Mouse (Mus musculus) midbrain, embryonic 10.5 days (tissue): ENCODE results near the gene Chchd1. TPM values are rescaled to one million over a fixed set of nuclear protein-coding genes. Genes with fewer than 3 reads are reported as not detected.
"Not testable (repeated sequence)": the region's sequence is repeated elsewhere in the genome, so short reads cannot be mapped to it uniquely, and the experiment has no call there.

Experiments
- DNase-seq: peaks from one replicate; pipeline ENCODE4 v3.0.0-alpha.2; 2017; ENCODE audit warnings: low spot score
- H3K27ac ChIP-seq: fragments of 300-500 bp; sonication (generic); replicated peaks from 2 replicates; pipeline ENCODE4 v1.5.1; 2016; ENCODE audit warnings: mild to moderate bottlenecking
- H3K27me3 ChIP-seq: fragments of 300-500 bp; sonication (generic); 2 replicates; pipeline ENCODE4 v1.6.1; 2016; ENCODE audit warnings: low read depth, mild to moderate bottlenecking; ENCODE audit not compliant: poor library complexity, severe bottlenecking
- H3K36me3 ChIP-seq: fragments of 300-500 bp; sonication (generic); 2 replicates; pipeline ENCODE4 v1.6.1; 2016; ENCODE audit warnings: mild to moderate bottlenecking, moderate library complexity
- H3K4me1 ChIP-seq: fragments of 300-500 bp; sonication (generic); 2 replicates; pipeline ENCODE4 v1.6.1; 2016
- H3K4me3 ChIP-seq: fragments of 300-500 bp; sonication (generic); 2 replicates; pipeline ENCODE4 v1.5.1; 2016; ENCODE audit warnings: mild to moderate bottlenecking, moderate library complexity
- H3K9me3 ChIP-seq: fragments of 300-500 bp; sonication (generic); replicated peaks from 2 replicates; pipeline ENCODE4 v1.6.1; 2016; ENCODE audit warnings: mild to moderate bottlenecking
- WGBS: fragments of 180-500 bp; shearing (Covaris S2); methylation state at CpG from one replicate; pipeline ENCODE4 v1.1.7; 2016; 5-methylcytosine and 5-hydroxymethylcytosine counted together
- polyA plus RNA-seq: library from polyadenylated mRNA; unstranded; fragments of >200 nt; fragmentation: Nextera tagmentation; extraction: Ambion mirVana; gene quantifications from 2 replicates; pipeline ENCODE4 v1.2.1, GENCODE M21; 2016

Chchd1 gene
- polyA plus RNA-seq, 1 experiment from 2014 or later, result 277 TPM

GRCm38 (mm10) chr14:20694185-20694883, 8.5 kb upstream of the Chchd1 start:
- no peaks in the 10 kb centered on the region for H3K9me3 ChIP-seq
- peak overlapping the region; percentile 93 for H3K27ac ChIP-seq
- peak overlapping the region; percentile 73 for H3K4me3 ChIP-seq
- H3K4me1 ChIP-seq, result peaks cover 38% of the 10 kb centered on the region
- H3K27me3 ChIP-seq, result no peaks in the 10 kb centered on the region
- 50% methylated on average over 13 of the region's 13 CpGs for WGBS
- peaks cover 70% of the 10 kb centered on the region for H3K36me3 ChIP-seq
- no peak for DNase-seq

- under 1% methylated on average over 111 of the region's 111 CpGs for WGBS
- H3K9me3 ChIP-seq, result no peaks in the 10 kb centered on the region
- H3K4me1 ChIP-seq, result peaks cover 42% of the 10 kb centered on the region
- no peaks in the 10 kb centered on the region for H3K27me3 ChIP-seq
- peaks cover 67% of the 10 kb centered on the region for H3K36me3 ChIP-seq
- H3K27ac ChIP-seq, result peak within 1 kb of the TSS; percentile 93
- peak within 1 kb of the TSS; percentile 73 for H3K4me3 ChIP-seq
- DNase-seq, result peak; percentile 88
Measured at GRCm38 (mm10) chr14:20694884-20695760, 7.7 kb upstream of the Chchd1 start, which contains the start of gene Fut11. Fut11 (plus strand) TSS chr14:20694968.

GRCm38 (mm10) chr14:20695761-20696520, 6.9 kb upstream of the Chchd1 start:
- no peak for DNase-seq
- H3K27me3 ChIP-seq, result no peaks in the 10 kb centered on the region
- no peaks in the 10 kb centered on the region for H3K9me3 ChIP-seq
- H3K27ac ChIP-seq, result peak overlapping the region; percentile 93
- peaks cover 65% of the 10 kb centered on the region for H3K36me3 ChIP-seq
- 17% methylated on average over 27 of the region's 27 CpGs for WGBS
- H3K4me3 ChIP-seq, result peak overlapping the region; percentile 73
- peaks cover 48% of the 10 kb centered on the region for H3K4me1 ChIP-seq

GRCm38 (mm10) chr14:20696986-20697385, 5.8 kb upstream of the Chchd1 start:
- H3K4me3 ChIP-seq, result peak overlapping the region; percentile 73
- H3K9me3 ChIP-seq, result no peaks in the 10 kb centered on the region
- WGBS, result 32% methylated on average over 1 of the region's 1 CpGs
- peaks cover 57% of the 10 kb centered on the region for H3K4me1 ChIP-seq
- H3K36me3 ChIP-seq, result peaks cover 54% of the 10 kb centered on the region
- DNase-seq, result peak; percentile 25
- no peaks in the 10 kb centered on the region for H3K27me3 ChIP-seq
- H3K27ac ChIP-seq, result no peak overlapping the region

GRCm38 (mm10) chr14:20698515-20698914, 4.3 kb upstream of the Chchd1 start:
- Histone ChIP-seq H3K4me3 (no peak overlapping the region), H3K4me1 (peaks cover 62% of the 10 kb centered on the region), H3K27me3 (no peaks in the 10 kb centered on the region), H3K9me3 (no peaks in the 10 kb centered on the region), H3K27ac (no peak overlapping the region), H3K36me3 (peaks cover 39% of the 10 kb centered on the region)
- 91% methylated on average over 2 of the region's 2 CpGs for WGBS
- no peak for DNase-seq

GRCm38 (mm10) chr14:20700362-20700761, 2.4 kb upstream of the Chchd1 start:
- no peaks in the 10 kb centered on the region for H3K9me3 ChIP-seq
- H3K4me1 ChIP-seq, result peaks cover 62% of the 10 kb centered on the region
- WGBS, result 89% methylated on average over 3 of the region's 3 CpGs
- H3K27ac ChIP-seq, result no peak overlapping the region
- no peak for DNase-seq
- no peaks in the 10 kb centered on the region for H3K27me3 ChIP-seq
- peaks cover 45% of the 10 kb centered on the region for H3K36me3 ChIP-seq
- H3K4me3 ChIP-seq, result no peak overlapping the region

GRCm38 (mm10) chr14:20701554-20701953, 1.3 kb upstream of the Chchd1 start:
- Histone ChIP-seq H3K4me3 (peak overlapping the region; percentile 85), H3K4me1 (peaks cover 53% of the 10 kb centered on the region), H3K27ac (no peak overlapping the region), H3K27me3 (no peaks in the 10 kb centered on the region), H3K36me3 (peaks cover 47% of the 10 kb centered on the region), H3K9me3 (no peaks in the 10 kb centered on the region)
- WGBS, result 86% methylated on average over 8 of the region's 8 CpGs
- no peak for DNase-seq

- Histone ChIP-seq H3K4me3 (peak overlapping the region; percentile 85), H3K27ac (peak overlapping the region; percentile 96), H3K36me3 (peaks cover 47% of the 10 kb centered on the region), H3K4me1 (peaks cover 52% of the 10 kb centered on the region), H3K27me3 (no peaks in the 10 kb centered on the region), H3K9me3 (no peaks in the 10 kb centered on the region)
- 18% methylated on average over 15 of the region's 15 CpGs for WGBS
- no peak for DNase-seq
Measured at GRCm38 (mm10) chr14:20702096-20702740, 588 bp upstream of the Chchd1 start.

GRCm38 (mm10) chr14:20703461-20703860, 655 bp downstream of the Chchd1 start:
- DNase-seq, H3K27me3 ChIP-seq, H3K9me3 ChIP-seq: not testable (repeated sequence)
- H3K4me1 ChIP-seq, result peaks cover 49% of the 10 kb centered on the region
- WGBS, result 13% methylated on average over 8 of the region's 8 CpGs
- peak overlapping the region; percentile 85 for H3K4me3 ChIP-seq
- peaks cover 37% of the 10 kb centered on the region for H3K36me3 ChIP-seq
- H3K27ac ChIP-seq, result peak overlapping the region; percentile 96

GRCm38 (mm10) chr14:20707201-20708190, 4.7 kb downstream of the Chchd1 start, which contains the start of gene Zswim8:
Zswim8 (plus strand) TSS chr14:20707552.
- WGBS, result under 1% methylated on average over 78 of the region's 80 CpGs
- no peaks in the 10 kb centered on the region for H3K27me3 ChIP-seq
- peak within 1 kb of the TSS; percentile 95 for H3K27ac ChIP-seq
- peaks cover 48% of the 10 kb centered on the region for H3K36me3 ChIP-seq
- H3K9me3 ChIP-seq, result no peaks in the 10 kb centered on the region
- H3K4me3 ChIP-seq, result peak within 1 kb of the TSS; percentile 99
- peak; percentile 91 for DNase-seq
- peaks cover 36% of the 10 kb centered on the region for H3K4me1 ChIP-seq

GRCm38 (mm10) chr14:20708239-20708638, 5.4 kb downstream of the Chchd1 start:
- no peaks in the 10 kb centered on the region for H3K27me3 ChIP-seq
- peaks cover 55% of the 10 kb centered on the region for H3K36me3 ChIP-seq
- WGBS, result 12% methylated on average over 10 of the region's 10 CpGs
- peaks cover 36% of the 10 kb centered on the region for H3K4me1 ChIP-seq
- H3K4me3 ChIP-seq, result peak overlapping the region; percentile 99
- peak overlapping the region; percentile 95 for H3K27ac ChIP-seq
- no peaks in the 10 kb centered on the region for H3K9me3 ChIP-seq
- no peak for DNase-seq
